Mouse (Mus musculus): ENCODE results near the gene Tmem201. TPM values are rescaled to one million over a fixed set of nuclear protein-coding genes. Genes with fewer than 3 reads are reported as not detected.

Gene Tmem201
- polyA plus RNA-seq, 1 experiment from 2014 or later, result 5.8 TPM

- H3K4me3 ChIP-seq (ENCODE audit: low read depth, low read length), result peak overlapping the region; percentile 45
- 21% methylated on average over 60 of the region's 60 CpGs for WGBS (ENCODE audit: insufficient replicate concordance)
- H3K9me3 ChIP-seq (ENCODE audit: low read length), result no peaks in the 10 kb centered on the region
- peak overlapping the region; percentile 78 for H3K4me2 ChIP-seq (ENCODE audit: low read depth, low read length)
- DNase-seq, result peak; percentile 83
- ATAC-seq, result peak; percentile 88
- peaks cover 8% of the 10 kb centered on the region; the same call in 1 of the 2 replicates for H3K4me1 ChIP-seq (ENCODE audit: insufficient read depth)
- peak overlapping the region; percentile 46 for H3K9ac ChIP-seq (replicated peaks)
- H3K27me3 ChIP-seq (ENCODE audit: insufficient read depth, low read length), result 0 out of 2 replicates have a peak, but pooled peaks cover 4% of the 10 kb centered on the region
- no peak overlapping the region for H3K27ac ChIP-seq (ENCODE audit: low read depth)
- TF ChIP-seq EP300 (IDR thresholded peaks at IDR 0.05; ENCODE audit: low read depth) (no peak), CTCF (IDR thresholded peaks at IDR 0.05; ENCODE audit: low read depth) (no peak)
- H3K36me3 ChIP-seq (replicated peaks; ENCODE audit: insufficient read depth, low read length), result peaks cover 7% of the 10 kb centered on the region; the same call in 1 of the 2 replicates
Measured at GRCm38 (mm10) chr4:149675378-149676261, 62.2 kb downstream of the Tmem201 start.

- H3K4me1 ChIP-seq (ENCODE audit: insufficient read depth), result peaks cover 8% of the 10 kb centered on the region; the same call in 1 of the 2 replicates
- no peak for TF ChIP-seq CTCF (IDR thresholded peaks at IDR 0.05; ENCODE audit: low read depth)
- no peak for TF ChIP-seq EP300 (IDR thresholded peaks at IDR 0.05; ENCODE audit: low read depth)
- H3K4me2 ChIP-seq (ENCODE audit: low read depth, low read length), result peak overlapping the region; percentile 78; the same call in 1 of the 2 replicates
- ATAC-seq, result no peak
- H3K27me3 ChIP-seq (ENCODE audit: insufficient read depth, low read length), result 0 out of 2 replicates have a peak, but pooled peaks cover 4% of the 10 kb centered on the region
- H3K9me3 ChIP-seq (ENCODE audit: low read length), result no peaks in the 10 kb centered on the region
- no peak overlapping the region for H3K27ac ChIP-seq (ENCODE audit: low read depth)
- WGBS (ENCODE audit: insufficient replicate concordance), result 53% methylated on average over 8 of the region's 8 CpGs
- no peak for DNase-seq
- H3K9ac ChIP-seq (replicated peaks), result no peak overlapping the region
- H3K4me3 ChIP-seq (ENCODE audit: low read depth, low read length), result no peak overlapping the region
- H3K36me3 ChIP-seq (replicated peaks; ENCODE audit: insufficient read depth, low read length), result peaks cover 7% of the 10 kb centered on the region; the same call in 1 of the 2 replicates
Measured at GRCm38 (mm10) chr4:149674814-149675377, 62.9 kb downstream of the Tmem201 start.

- H3K36me3 ChIP-seq (replicated peaks; ENCODE audit: insufficient read depth, low read length), result peaks cover 7% of the 10 kb centered on the region; the same call in 1 of the 2 replicates
- 0 out of 2 replicates have a peak, but pooled peaks cover 4% of the 10 kb centered on the region for H3K27me3 ChIP-seq (ENCODE audit: insufficient read depth, low read length)
- H3K27ac ChIP-seq (ENCODE audit: low read depth), result no peak overlapping the region
- H3K9ac ChIP-seq (replicated peaks), result no peak overlapping the region
- H3K9me3 ChIP-seq (ENCODE audit: low read length), result no peaks in the 10 kb centered on the region
- no peak overlapping the region for H3K4me2 ChIP-seq (ENCODE audit: low read depth, low read length)
- DNase-seq, result no peak
- TF ChIP-seq EP300 (IDR thresholded peaks at IDR 0.05; ENCODE audit: low read depth) (no peak), CTCF (IDR thresholded peaks at IDR 0.05; ENCODE audit: low read depth) (no peak)
- 88% methylated on average over 5 of the region's 5 CpGs for WGBS (ENCODE audit: insufficient replicate concordance)
- ATAC-seq, result no peak
- peaks cover 8% of the 10 kb centered on the region; the same call in 1 of the 2 replicates for H3K4me1 ChIP-seq (ENCODE audit: insufficient read depth)
- H3K4me3 ChIP-seq (ENCODE audit: low read depth, low read length), result no peak overlapping the region
Measured at GRCm38 (mm10) chr4:149672747-149673146, 65.1 kb downstream of the Tmem201 start.

- H3K27me3 ChIP-seq (ENCODE audit: insufficient read depth, low read length), result 0 out of 2 replicates have a peak, but pooled peaks cover 4% of the 10 kb centered on the region
- no peak overlapping the region for H3K27ac ChIP-seq (ENCODE audit: low read depth)
- WGBS (ENCODE audit: insufficient replicate concordance), result 88% methylated on average over 6 of the region's 6 CpGs
- H3K9ac ChIP-seq (replicated peaks), result no peak overlapping the region
- H3K4me1 ChIP-seq (ENCODE audit: insufficient read depth), result peaks cover 5% of the 10 kb centered on the region; the same call in 1 of the 2 replicates
- TF ChIP-seq CTCF (IDR thresholded peaks at IDR 0.05; ENCODE audit: low read depth), result no peak
- no peak for TF ChIP-seq EP300 (IDR thresholded peaks at IDR 0.05; ENCODE audit: low read depth)
- no peak for ATAC-seq
- no peak for DNase-seq
- H3K36me3 ChIP-seq (replicated peaks; ENCODE audit: insufficient read depth, low read length), result peaks cover 7% of the 10 kb centered on the region; the same call in 1 of the 2 replicates
- no peak overlapping the region for H3K4me2 ChIP-seq (ENCODE audit: low read depth, low read length)
- H3K9me3 ChIP-seq (ENCODE audit: low read length), result no peaks in the 10 kb centered on the region
- no peak overlapping the region for H3K4me3 ChIP-seq (ENCODE audit: low read depth, low read length)
Measured at GRCm38 (mm10) chr4:149671175-149671574, 66.7 kb downstream of the Tmem201 start.

DNA sequence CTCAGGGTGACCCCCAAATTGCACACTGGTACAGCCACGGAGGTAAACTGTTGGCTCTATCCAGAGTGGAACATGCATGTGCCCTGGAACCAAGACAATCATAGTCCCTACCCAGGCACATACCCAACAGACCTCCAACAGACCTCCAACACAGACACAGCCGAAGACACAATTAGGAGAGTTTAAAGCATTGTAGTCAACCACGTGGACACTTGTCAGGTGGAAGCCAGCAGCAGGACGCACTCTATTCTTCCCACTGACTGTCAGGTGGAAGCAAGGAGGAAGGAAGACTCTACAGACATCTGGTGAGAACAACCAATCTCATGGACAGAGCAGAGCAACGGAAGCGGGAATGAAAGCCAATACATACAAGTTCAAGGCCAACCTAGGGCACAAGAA is 72.2 kb downstream of the Tmem201 start:
- H3K27me3 ChIP-seq (ENCODE audit: insufficient read depth, low read length), result no peaks in the 10 kb centered on the region
- peaks cover 11% of the 10 kb centered on the region for H3K4me1 ChIP-seq (ENCODE audit: insufficient read depth)
- no peak for ATAC-seq
- TF ChIP-seq CTCF (IDR thresholded peaks at IDR 0.05; ENCODE audit: low read depth) (no peak), EP300 (IDR thresholded peaks at IDR 0.05; ENCODE audit: low read depth) (no peak)
- H3K9me3 ChIP-seq (ENCODE audit: low read length), result no peaks in the 10 kb centered on the region
- no peaks in the 10 kb centered on the region for H3K36me3 ChIP-seq (replicated peaks; ENCODE audit: insufficient read depth, low read length)
- no peak for DNase-seq
- peak overlapping the region; percentile 72 for H3K27ac ChIP-seq (ENCODE audit: low read depth)
- H3K9ac ChIP-seq (replicated peaks), result no peak overlapping the region
- no peak overlapping the region for H3K4me3 ChIP-seq (ENCODE audit: low read depth, low read length)
- H3K4me2 ChIP-seq (ENCODE audit: low read depth, low read length), result no peak overlapping the region
- WGBS (ENCODE audit: insufficient replicate concordance), result 51% methylated on average over 6 of the region's 6 CpGs

Other genes starting within 250 kb of the Tmem201 start
- gene Ctnnbip1, start 219.8 kb downstream of the Tmem201 start, polyA plus RNA-seq (2015; fragmentation: Nextera tagmentation; extraction: Ambion mirVana), result 12.8 and 16.2 TPM in 2 replicates
- gene Clstn1, start 151.6 kb downstream of the Tmem201 start, polyA plus RNA-seq (2015; fragmentation: Nextera tagmentation; extraction: Ambion mirVana), result 2.0 and 2.1 TPM in 2 replicates
- gene Pik3cd, start 35.5 kb downstream of the Tmem201 start, polyA plus RNA-seq (2015; fragmentation: Nextera tagmentation; extraction: Ambion mirVana), result 4.9 and 7.8 TPM in 2 replicates
- gene Slc25a33, start 36.2 kb upstream of the Tmem201 start, polyA plus RNA-seq (2015; fragmentation: Nextera tagmentation; extraction: Ambion mirVana), result 52.2 and 53.2 TPM in 2 replicates
- gene Spsb1, start 217.0 kb upstream of the Tmem201 start, polyA plus RNA-seq (2015; fragmentation: Nextera tagmentation; extraction: Ambion mirVana), result 1.3 and 1.7 TPM in 2 replicates